Mouse (Mus musculus) cerebellum, adult 9-11 months (tissue): ENCODE measurements at regions not wholly inside any gene's neighbourhood (a gene's known extent, or its start where the extent isn't known, plus 50 kb on each side); places are given as distances from the start of the nearest gene placed in this dataset.

Experiments
- DNase-seq: peaks from one replicate; pipeline ENCODE4 v3.0.0; 2022

GRCm38 (mm10) chr1:90289732-90290215 is 86.0 kb downstream of the Ackr3 start:
- DNase-seq, result no peak

DNA sequence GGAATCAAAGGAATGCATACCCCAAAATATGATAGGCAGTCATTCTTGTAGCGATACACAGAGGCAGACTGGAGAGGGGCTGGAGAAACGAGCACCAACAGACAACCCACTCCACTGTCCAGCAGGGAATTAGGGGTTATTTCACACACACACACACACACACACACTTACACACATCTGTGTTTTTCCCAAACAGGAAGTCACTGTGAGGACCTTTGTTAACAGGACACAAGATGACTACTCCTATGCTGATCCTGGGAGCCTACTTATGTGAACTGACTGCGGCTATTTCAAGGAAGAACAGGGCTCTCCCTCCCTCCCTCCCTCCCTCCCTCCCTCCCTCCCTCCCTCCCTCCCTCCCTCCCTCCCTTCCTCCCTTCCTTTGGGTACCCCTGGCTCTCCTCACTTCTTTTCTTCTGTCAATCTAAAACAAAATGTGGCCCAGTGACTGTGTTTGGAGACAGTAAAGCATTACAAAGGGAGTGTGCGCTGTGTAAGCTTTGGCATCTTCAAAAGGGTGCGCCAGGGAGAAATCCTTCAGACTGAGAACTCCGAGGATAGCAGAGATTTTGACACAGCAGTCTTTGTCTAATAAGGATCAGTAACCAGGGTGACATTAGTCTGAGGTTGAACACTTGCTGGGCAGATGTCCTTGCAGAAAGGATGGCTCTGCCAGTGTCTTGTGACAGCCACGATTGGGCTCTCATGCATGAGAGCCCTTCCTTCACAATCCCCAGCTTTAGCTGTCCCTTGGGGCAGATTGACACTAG is 86.8 kb downstream of the Ackr3 start:
- DNase-seq, result no peak

- no peak for DNase-seq
Measured at GRCm38 (mm10) chr1:90291256-90291655, 87.5 kb downstream of the Ackr3 start.

DNA sequence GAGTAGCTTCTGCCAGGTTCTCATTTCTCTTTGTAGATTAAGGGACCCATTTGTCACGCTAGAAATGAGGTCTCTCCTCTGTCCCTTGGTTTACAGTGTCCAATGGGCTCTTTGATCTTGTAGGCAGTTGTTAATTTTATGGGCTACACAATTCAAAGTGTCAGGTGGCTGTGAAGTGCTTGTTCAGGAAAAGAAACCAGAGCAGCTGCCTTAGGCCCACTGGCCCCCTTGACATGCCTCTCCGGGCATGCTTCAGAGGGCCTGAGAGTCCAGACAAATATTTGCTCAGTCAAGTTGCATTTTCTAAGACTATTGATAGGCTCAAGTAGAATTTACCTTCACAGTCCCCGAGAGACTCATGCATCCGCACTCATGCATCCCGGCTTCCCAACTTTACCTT is 94.0 kb downstream of the Ackr3 start:
- DNase-seq, result no peak

DNA sequence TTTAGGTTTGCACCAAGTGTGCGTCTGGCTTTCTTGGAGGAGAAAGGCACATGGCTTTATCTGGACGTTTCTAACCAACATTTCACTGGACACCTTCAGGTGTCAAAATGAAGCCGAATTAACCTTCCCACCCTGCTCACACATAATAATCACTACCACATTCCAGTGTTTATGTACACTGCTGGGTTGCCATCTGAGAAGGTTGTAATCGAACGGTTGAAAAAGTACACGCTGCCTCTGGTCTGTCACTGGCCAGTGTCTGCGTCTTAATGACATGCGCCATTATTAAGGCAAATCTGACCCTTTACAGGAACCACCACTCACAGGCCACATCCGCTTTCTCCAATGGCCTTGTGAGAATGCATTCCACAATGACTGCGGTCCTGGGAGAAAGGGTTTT is 96.4 kb downstream of the Ackr3 start:
- DNase-seq, result no peak

DNA sequence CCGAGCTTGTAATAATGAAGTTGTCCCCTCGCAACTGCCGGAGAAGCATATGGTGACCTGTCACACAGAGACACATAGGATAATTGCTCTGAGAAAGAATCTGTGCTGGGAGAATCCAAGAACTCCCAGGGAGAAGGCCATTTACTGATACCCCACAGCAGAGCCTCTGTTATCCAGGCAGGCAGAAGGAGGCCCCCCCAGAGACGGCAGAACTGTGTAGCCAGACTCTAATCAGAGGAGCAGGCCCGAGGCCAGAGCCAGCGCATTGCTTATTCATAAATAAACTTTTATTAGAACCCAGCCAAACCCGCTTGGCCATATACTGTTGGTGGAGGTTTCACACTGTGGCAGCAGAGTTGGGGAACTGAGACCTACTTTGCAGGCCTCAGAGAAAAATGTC is 100.6 kb downstream of the Ackr3 start:
- DNase-seq, result no peak

- DNase-seq, result no peak
Measured at GRCm38 (mm10) chr1:90311016-90311415, 107.2 kb downstream of the Ackr3 start.

GRCm38 (mm10) chr1:90311649-90312442 is 108.1 kb downstream of the Ackr3 start:
- DNase-seq, result no peak

- no peak for DNase-seq
Measured at GRCm38 (mm10) chr1:90313750-90314359, 110.1 kb downstream of the Ackr3 start.

DNA sequence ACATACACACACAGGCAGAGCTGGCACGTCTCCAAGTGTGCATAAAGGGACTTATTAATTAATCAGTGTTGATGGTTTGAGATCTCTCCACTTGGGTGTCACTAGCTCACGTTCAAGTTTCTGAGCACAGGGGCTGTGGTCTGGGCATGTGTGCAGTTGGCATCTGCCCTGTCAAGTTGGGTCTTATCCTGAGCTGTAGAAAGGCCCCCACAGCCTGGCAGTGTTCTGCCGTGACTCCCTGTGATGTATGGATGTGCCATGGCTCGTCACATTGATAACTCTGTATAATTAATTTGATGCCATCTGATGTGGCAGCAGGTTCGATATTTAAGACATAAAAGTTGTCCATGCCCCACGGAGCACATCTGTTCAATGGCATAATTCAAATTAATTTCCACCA is 114.1 kb downstream of the Ackr3 start:
- no peak for DNase-seq

DNA sequence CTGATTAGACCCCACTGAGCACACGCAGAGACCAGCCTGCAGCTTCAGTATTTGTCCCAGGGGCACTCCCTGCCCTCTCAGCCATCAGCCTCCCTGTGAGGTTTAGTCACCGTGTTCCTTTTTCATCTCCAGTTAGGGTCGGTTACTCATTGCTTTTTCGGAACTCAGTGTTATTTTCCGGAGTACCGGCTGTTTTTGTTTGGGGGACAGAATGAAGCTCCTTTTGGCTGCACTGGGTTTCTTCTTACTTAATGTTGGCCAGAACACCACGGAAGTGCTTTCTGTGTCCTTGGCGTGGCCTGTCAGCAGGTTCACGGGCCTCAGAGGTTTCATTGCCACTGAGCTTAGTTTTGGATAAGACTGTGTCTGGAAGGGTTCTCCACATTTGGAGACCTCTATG is 114.7 kb downstream of the Ackr3 start:
- no peak for DNase-seq

DNA sequence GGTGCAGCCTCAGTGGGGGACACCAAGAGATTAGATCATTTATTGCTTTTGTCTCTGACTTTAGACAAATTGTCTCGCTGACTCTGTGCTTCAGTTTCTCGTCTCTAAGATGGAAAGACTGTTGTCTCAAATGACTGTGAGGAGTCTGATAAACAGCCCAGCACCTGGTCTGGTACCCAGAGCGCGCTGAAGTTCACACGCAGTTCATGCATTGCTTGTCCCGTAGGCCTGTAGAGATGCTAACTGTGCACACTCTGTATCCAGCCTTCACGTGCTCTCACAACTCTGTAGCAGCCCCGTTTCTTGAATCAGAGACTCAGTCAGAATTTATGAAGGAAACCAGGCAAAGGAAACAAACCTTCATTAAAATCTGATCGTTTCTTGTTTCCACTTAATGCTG is 116.7 kb downstream of the Ackr3 start:
- no peak for DNase-seq

GRCm38 (mm10) chr1:90321501-90321900 is 117.7 kb downstream of the Ackr3 start:
- DNase-seq, result no peak

DNA sequence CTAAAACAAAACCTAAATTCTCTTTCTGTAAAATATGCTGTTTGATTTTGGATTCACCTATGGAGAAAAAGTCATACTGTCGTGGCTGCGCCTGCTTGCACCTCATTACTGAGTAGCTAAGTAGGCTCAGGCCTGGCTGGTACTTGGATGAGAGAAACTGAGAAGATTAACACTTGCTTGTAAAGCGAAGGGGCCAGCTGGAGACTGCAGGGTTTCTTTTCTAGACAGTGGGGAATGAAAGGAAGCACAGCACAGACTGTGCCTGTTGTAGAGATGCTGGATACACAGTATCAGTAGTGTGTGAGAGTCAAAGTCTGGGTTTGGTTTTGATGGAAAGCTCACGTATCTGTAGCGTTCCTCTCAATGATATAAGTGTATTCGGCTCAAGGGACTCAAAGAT is 123.5 kb downstream of the Ackr3 start:
- no peak for DNase-seq

DNA sequence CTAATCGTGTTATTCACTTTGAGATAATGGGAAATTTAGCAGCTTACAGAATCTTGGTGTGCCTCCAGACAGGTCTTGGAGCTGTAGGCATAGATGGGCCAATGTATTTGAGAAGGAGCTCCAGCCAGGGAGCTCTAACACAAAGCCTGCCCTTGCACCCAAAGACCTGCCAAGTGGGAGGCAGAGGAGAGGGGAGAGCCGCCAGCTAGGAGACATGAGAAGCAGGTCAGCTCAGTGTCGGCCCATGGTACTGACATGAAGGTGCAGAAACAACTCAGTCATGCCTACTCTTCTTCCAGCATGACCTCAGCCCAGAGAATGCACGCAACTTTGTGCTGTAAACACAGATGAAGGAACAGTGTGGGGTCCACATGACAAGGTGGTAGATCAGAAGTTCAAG is 128.8 kb downstream of the Ackr3 start:
- DNase-seq, result no peak

DNA sequence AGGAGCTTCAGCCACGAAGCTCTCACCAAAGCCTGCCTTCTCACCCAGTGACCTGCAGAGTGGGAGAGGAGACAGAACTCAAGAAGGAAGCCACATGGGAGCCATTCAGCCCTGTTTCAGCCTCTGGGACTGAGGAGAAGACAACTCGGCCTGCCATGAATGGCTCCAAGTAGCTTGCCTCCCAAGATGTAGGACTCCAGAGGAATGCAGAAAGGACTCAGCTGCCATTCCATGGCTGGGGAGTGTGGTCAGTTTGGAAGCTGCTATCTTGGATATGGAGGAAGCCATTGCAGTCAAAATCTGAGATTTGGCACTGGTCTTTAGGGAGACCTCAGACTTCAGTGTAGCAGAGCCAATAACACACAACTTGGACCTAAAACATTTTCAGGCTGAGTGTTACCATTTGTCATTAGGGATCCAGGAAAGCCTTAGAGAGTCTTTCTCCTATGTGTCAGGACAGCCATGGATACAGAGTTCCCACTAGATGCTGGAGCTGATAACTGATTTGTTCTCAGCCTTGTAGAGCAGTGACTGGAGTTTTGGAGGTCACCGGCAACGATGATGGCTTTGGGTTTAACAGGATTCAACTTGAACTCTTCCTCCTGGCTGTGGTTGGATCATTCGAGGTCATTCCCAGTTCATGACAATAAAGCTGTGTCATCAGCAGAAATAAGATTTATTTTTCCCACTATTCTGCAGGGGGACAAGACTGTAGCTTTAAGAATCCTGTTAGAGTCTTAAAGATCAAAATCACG is 130.1 kb downstream of the Ackr3 start:
- no peak for DNase-seq

- DNase-seq, result no peak
Measured at GRCm38 (mm10) chr1:90335001-90335747, 131.4 kb downstream of the Ackr3 start.

DNA sequence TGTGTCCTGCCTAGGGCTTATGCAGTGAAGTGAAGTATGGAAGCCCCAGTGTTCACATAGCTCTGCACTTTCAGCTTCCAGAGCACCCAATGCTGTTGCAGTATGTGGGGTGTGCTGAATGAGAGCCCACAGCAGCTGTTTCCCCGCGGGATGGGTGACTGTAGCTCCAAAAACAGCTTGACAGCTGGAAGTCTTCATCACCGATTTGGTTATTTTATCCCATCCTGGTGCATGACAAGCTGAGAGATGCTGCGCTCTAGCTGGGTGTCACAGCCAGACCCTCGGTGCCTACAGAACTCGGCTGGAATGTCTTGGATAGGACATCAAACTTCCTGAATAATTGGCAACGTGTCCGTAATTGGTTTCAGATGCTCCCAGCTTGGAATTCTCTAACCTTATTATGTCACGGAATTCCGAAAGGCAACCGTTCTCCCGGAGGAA is 134.1 kb downstream of the Ackr3 start:
- DNase-seq, result no peak

GRCm38 (mm10) chr1:90342346-90342745 is 138.6 kb downstream of the Ackr3 start:
- no peak for DNase-seq

DNA sequence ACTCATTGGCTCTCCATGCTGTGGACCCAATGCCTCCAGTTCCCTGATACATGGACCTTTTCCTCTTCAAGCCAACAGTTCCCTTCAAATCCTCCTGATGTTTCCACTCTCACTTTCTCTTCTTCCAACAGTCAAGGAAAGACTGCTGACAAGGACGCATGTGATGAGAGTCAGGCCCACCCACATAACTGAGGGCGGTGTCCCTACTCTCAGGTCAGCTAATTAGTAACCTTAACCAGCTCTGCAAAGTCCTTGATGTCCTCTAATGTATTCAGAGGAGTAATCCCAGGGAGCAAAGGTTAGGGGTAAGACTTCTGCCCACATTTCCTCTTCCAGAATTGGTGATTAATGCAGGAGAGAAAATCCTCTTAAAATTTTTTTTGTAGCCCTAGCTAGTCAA is 139.7 kb downstream of the Ackr3 start:
- DNase-seq, result no peak

DNA sequence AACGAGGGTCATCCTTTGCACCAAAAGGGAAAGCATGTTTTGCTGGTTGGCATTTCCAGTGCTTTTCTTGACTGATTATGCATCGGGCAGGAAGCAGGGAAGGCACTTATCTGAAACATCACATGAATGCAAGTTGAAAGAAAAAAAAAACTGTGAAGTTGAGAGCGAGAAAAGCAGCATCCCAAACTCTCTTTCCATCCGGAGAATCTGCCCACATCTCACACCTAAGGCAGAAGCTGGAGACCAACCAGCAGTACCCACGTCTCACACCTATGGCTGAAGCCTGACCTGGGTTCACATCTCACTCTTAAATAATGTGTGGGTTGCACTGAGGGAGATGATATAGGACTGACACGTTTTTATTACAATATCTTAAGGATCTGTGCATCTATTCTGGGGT is 143.3 kb downstream of the Ackr3 start:
- DNase-seq, result no peak

DNA sequence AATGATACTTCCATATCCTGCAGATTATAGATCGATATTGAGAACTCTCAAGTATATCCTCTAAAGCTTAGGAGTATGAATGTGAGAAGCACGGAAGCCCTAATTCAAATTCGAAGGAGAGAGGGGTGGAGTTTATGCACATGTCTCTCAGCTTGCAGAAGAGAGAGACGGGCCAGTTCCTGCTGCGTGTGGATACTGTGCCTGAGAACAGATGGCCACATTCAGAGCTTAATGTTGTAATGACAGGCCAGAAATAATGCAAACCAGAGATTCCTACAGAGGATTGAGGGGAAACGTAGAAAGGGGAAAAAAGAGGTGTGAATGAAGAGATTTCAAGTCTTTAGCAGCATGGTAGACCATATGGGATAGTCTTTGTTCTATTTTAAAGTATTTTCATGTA is 145.8 kb downstream of the Ackr3 start:
- DNase-seq, result peak; percentile 77
